Mouse (Mus musculus) gastrocnemius, postnatal 25 days (tissue): ENCODE data around the gene Ccdc85c. TPM values are rescaled to one million over a fixed set of nuclear protein-coding genes. Genes with fewer than 3 reads are reported as not detected.

Source experiments
- DNase-seq: peaks from one replicate; pipeline ENCODE4 v3.0.0; 2022
- total RNA-seq, 2 experiments: library from RNA; stranded (reverse); gene quantifications; 1 replicate in 1 of 2; 2 replicates in 1 of 2; pipeline ENCODE4 v1.2.3; 2021

Gene Ccdc85c
- total RNA-seq, 2 experiments from 2014 or later: 11.4 to 15.2 TPM

- no peak for DNase-seq
Measured at GRCm38 (mm10) chr12:108297033-108297432, 21.8 kb upstream of the Ccdc85c start.

- no peak for DNase-seq
Measured at GRCm38 (mm10) chr12:108294620-108295019, 19.4 kb upstream of the Ccdc85c start.

DNA sequence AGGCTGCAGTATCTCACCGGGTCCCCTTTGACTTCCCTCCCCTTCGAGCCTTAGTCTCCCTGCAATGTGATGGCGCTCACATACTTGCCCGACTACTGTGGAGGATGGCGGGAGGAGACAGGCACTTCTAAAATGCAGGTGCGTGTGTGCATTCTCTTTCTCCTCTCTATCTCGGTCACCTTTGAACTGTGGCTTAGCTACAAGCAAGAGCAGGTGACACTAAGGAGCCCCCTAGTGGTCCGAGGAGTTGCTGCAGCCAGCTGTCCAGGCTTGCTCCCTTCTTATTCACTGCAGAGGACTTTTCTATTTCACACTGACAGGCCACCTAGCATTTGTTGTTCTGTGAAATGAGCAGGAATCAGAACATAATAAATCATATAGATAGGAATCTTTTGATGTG, 17.7 kb upstream of the Ccdc85c start:
- peak; percentile 64 for DNase-seq

DNA sequence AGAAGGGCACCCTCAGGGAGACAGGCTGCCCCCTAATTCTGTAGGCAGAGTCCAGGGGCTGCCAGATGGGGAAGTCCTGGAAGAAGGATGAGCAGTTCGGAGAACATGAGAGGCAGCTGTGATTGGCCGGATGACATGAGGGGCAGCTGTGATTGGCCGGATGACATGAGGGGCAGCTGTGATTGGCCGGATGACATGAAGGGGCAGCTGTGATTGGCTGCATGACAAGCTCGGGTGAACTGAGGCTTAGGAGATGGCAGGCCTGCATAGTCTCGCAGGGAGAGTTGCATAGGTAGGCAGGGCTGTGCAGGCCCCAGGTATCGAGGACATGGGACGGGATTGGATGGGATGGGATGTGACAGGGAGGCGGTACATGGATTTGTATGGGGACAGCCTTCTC, 17.2 kb upstream of the Ccdc85c start:
- DNase-seq: peak; percentile 28

GRCm38 (mm10) chr12:108288127-108288880, 13.1 kb upstream of the Ccdc85c start:
- no peak for DNase-seq

DNA sequence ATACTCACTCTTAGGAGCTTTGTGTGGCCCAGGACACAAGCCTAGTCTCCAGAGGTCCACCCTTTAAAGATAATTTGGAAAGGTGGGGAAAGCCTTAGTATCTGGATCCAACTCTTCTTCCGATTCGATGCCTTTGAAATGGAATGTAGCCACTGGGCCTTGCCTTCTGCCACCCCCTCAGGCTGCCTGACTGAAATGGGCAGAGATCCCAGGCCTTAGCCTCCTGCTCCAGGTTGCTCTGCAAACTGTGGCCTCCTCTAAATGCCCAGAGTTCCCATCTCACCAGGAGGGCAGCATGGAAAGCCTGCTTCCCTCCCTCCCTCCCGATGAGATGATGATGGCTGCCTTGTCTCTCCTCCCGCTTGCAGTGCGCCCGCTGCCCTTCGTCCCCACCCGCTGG, 11.8 kb upstream of the Ccdc85c start:
- DNase-seq: no peak

DNA sequence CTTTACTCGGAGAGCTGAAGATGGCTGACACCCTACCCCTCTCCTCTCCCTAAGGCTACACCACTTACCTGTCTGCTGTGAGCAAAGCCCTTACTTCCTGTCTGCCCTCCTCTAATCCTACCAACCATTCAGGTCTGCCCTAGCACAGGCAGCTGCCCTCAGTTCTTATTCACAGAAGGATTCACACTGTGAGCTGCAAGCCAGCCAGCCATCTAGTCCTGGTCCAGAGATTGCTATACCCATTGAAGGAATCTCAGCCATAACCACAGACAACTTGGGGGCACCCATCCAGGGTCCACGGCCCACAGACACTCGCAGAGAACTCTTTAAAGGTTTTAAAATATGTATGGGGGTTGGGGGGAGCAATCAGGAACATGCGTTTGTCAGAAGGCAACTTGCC, 11.2 kb upstream of the Ccdc85c start:
- DNase-seq: no peak

DNA sequence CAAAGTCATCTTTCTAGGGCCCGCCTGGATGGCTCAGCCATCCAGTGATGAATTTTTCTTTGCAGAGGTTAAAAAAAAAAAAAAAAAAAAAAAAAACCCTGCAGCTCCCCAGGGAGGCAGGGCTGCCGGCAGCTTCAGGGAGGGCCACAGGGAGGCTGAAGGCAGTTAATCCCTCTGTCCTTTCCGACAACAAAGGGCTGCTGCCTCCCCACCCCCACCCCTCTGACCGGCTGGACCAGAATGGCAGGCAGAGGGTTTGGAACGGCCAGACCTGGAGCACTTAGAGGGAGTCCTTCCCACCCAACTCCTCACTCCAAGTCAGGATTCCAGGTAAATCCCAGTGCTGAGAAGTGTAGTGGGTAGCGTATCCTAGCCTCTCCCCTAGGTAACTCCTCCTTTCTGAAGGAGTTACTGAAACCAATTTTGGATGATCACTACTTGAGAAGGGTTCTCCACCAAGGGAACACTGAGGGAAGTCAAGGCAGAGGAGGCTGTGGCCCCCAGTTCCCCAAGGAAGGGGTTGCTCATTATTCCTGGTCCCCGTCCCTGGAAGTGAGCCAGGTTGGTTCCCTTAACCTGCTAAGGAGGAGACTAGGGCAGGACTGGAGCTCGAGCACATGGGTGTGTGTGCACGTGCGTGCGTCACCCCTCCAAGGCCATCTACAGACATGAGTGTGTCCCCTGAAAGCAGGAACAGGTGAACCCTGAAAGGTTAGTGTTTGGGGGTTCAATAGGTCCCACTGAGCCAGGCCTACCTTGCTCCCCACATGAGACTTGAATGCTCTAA, 10.2 kb upstream of the Ccdc85c start:
- no peak for DNase-seq

DNA sequence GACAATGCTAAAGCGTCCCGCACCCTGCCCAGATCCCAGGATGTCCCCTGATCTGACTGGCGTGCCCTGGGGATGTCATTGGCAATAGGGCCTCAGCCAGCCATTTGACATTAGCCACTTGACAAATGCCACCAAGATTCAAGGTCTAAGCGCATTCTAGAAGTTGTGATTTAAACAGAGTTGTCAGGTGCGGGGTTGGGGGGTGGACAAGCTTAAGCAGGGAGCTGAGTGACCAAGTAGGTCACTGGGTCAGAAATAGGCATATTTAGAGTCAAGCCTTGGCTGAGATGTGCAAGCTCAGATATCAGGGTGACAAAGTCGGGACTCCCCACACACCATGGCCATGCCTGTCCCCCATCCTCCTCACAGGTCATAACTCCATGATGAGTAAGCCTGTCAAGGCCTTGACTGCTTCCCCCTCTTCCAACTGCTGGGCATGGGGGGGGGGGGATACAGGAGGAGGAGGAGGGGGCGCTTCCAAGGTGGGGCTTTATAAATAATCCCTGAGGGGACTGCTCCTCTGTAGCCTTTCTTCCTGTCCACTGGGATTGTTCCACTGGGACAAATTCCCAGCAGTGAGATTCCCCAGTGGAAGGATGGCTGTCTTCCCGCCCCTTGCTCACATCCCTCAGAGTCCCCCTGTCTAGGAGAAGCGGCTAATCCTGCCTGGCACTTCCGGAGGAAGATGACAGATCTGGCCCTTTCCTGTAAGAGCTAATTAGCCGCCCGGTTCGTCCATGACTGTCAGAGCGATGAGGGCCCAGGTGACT, 9.4 kb upstream of the Ccdc85c start:
- no peak for DNase-seq

- no peak for DNase-seq
Measured at GRCm38 (mm10) chr12:108278221-108278918, 3.1 kb upstream of the Ccdc85c start.

DNA sequence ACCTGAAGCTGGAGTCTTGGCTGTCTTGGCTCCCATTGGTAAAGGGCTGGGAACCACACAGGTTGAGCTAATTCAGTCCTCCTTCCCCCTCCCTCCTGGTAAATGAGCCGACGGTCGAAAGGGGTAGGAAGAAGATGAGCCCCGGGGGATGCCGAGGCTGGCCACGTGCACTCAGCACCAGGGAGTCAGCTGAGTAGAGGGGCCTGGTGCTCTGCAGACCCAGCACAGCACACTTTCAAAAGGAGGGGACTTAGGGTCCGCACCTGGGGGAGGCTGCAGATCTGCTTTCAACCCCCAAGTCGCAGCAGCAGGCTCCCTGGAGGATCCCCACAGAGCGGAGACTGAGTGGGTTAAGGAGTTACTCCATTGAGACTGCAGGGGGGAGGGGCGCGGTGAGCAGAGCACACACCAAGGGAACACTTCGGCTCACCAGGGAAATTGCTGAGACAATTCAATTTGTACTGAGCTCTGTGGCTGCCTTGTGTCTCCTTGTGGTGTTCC, 2.2 kb upstream of the Ccdc85c start:
- no peak for DNase-seq

- no peak for DNase-seq
Measured at GRCm38 (mm10) chr12:108275920-108276822, 946 bp upstream of the Ccdc85c start.

DNA sequence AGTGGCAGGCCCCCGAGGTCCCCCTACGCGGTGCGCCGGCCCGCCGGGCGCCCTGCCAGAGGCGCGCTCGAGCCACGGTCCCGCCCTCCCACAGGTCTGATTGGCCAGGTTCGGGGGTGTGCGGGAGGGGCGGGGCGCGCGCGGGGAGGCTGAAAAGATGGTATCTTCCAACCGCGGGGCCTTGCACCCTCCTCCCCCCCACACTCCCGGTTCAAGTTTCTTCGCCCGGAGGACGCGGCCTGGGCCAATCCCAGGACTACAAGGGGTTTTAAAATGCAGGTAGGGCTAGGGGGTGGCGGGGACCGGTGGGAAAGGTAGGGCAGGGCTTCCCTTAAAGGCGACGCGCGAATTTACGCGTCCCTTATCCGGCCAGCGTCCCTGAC, 274 bp upstream of the Ccdc85c start:
- DNase-seq: peak; percentile 99

- DNase-seq: no peak
Measured at GRCm38 (mm10) chr12:108274313-108274595, 971 bp downstream of the Ccdc85c start.

DNA sequence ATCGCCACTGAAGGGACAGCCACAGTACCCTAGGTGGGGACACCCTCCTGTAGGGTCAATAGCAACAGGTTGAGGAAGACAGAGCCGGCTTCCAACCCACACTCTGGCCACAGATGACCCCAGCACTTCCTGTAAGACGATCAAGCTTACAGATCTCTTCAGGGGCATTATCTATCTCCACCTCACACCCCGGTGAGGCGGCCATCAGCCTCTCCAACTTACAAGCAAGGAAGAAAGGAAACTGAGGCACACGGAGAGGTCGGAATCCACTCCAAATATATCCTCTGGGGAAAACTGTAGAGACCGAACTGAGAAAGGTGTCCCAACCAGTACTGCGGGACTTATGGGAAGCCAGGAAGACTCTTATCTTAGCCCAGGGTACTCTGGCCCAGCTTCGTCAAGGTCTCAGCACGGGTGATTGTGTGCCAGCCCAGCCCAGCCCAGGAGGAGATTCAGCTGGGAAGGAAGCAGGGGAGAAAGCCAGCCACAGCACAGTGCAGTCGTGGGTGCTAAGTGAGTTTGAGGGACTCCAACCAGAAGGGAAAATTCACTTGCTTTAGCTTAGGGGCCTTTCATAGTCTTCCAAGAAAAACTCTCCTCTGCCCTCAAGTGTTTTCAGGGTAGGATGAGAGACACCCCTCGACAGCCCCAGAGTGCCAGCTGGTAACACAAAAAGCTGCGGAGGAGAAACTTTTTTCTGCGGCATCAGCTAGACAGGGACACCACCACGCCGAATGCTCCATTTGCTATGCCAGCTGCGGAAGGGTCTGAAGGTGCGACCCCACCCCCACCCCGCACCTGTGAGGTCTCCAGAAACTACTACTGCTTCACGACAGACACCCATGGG, 1.5 kb downstream of the Ccdc85c start:
- no peak for DNase-seq

- no peak for DNase-seq
Measured at GRCm38 (mm10) chr12:108272143-108272635, 3.0 kb downstream of the Ccdc85c start.

DNA sequence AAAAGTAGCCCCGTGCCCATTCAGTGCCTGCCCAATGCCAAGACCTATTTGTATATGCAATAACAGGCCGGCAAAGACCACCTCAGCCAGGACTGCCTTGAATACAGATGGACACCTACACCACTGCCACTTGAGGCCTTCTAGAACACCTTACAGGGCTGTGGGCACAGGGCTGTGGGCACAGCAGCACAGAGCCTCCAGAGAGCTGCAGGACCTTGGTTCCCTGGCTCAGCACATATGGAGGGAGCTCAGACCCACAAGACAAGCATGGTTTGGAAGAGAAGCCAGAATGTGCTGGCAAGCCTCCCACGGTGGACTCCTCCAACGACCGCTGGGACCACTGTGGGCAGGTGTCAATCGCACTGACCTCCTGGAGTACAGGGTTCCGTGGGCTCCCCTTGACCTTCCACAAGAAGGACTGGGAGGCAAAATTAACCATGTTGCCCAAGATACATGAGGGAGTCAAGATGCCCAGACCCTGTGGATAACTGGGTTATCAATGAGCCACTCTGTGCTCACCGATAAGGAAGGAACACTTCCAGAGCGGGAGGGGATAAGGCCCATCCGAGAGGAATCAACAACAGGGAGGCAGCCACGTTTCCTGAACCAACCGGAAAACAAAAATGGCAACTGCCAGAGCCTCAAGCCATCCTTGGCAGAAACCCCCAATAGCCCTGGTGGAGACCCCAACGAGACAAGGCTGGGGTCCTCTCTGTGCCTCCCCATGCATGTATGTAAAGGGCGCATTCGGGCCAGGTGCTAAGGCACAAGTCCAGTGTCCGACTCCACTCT, 3.7 kb downstream of the Ccdc85c start:
- no peak for DNase-seq

- DNase-seq: no peak
Measured at GRCm38 (mm10) chr12:108270240-108270919, 4.8 kb downstream of the Ccdc85c start.

DNA sequence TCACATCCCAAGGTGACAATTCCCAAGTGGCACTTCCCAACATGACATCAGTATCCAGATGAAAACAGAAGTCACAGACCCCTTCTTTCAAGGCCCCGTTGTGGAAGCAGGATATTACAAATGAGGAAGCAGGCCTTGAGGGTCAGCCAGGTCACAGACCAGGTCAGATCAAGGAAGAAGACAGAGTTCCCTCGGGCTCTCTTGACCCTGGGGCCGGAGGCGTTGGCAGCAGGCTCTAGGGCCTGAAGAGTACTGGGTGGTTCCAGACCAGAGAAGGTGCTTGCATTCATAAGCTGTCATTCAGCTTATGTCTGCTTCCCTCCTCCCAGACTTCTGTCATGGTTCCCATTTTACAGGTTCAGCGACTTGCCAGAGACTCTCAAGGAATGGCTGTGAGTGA, 5.5 kb downstream of the Ccdc85c start:
- no peak for DNase-seq
